Mouse (Mus musculus) T-helper 2 cell (primary cell): ENCODE results near the gene Tgm7.
"Not testable (repeated sequence)": the region's sequence is repeated elsewhere in the genome, so short reads cannot be mapped to it uniquely, and the experiment has no call there.

ENCODE experiments used
- in situ Hi-C: fragments of 300-600 bp; cut with MboI, MseI; formaldehyde crosslinking; loops from one replicate; pipeline ENCODE4 v1.15.1; 2025; ENCODE audit warnings: high pct_unique_total_duplicates

Tgm7 gene

DNA sequence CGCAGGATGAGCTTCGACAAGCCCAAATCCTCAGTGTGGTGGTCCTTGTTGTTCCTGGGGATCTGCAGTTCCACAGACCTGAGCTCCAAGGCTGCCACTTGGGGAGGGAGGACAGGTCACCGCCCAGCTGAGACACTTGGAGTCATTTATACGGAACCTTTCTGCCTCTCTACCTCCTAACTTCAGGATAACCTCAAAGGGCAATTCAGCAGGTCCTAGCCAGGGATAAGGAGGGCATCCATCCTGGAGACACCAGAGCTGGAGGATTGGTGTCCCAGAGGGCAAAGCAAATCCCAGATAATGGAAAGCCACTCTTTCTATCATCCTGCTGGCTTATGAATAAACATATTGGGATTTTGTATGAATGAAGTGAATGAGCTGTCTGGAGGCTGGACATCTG, at the start of gene Tgm7:
TSS of gene Tgm7 (minus strand) at position 101 of the 400 bp plus-strand sequence.
- in situ Hi-C loops = no loop called here

DNA sequence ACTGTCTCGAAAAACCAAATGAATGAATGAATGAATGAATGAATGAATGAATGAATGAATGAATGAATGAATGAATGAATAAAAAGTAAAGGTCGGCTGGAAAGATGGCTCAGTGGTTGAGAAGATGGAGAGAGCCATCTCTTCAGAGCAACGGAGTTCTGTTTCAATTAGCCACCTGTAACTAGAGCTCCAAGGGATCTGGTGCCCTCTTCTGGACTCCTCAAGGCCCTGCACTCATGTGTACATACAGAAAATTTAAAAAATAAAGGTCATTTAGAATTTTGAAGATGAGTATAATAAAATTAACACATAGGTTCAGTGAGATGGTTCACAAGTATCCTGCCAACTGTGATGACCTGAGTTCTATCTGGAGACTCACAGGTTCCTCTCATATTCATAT, 43.5 kb upstream of the Tgm7 start:
- in situ Hi-C loops = no loop called here

DNA sequence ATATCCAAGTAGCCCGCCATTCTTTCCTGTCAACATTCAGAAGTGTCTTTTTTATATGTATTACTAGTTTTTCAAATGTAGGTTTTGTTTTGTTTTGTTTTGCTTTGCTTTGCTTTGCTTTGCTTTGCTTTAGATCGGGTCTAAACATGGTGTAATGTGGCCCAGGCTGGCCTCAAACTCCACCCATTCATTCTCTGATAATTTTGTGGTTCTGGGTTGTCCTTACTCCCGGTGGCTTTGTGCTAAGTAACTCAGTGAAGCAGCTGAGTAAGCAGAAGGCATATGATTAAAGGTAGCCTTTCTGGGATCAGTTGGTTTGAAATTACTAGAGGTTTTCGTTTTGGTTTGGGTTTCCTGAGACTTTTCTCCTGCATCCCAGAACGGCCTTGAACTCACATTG, 40.1 kb upstream of the Tgm7 start:
- in situ Hi-C loops = no loop called here

DNA sequence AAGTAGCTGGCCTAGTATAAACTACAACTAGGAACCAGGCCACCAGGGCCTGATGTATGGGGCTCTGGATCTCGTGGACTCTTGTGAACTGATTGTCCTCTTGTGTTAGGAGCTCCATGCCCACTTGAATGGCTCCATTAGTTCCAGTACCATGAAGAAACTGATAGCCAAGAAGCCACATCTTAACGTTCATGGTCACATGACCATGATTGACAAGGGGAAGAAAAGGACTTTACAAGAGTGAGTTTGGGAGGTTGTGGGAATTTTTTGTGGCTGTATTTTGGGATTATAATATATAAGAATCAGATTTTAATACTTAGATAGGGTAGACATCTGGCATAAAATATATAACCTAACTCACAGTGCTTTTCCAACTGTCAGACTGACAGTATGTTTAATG, 32.8 kb upstream of the Tgm7 start:
- in situ Hi-C loops = no loop called here

DNA sequence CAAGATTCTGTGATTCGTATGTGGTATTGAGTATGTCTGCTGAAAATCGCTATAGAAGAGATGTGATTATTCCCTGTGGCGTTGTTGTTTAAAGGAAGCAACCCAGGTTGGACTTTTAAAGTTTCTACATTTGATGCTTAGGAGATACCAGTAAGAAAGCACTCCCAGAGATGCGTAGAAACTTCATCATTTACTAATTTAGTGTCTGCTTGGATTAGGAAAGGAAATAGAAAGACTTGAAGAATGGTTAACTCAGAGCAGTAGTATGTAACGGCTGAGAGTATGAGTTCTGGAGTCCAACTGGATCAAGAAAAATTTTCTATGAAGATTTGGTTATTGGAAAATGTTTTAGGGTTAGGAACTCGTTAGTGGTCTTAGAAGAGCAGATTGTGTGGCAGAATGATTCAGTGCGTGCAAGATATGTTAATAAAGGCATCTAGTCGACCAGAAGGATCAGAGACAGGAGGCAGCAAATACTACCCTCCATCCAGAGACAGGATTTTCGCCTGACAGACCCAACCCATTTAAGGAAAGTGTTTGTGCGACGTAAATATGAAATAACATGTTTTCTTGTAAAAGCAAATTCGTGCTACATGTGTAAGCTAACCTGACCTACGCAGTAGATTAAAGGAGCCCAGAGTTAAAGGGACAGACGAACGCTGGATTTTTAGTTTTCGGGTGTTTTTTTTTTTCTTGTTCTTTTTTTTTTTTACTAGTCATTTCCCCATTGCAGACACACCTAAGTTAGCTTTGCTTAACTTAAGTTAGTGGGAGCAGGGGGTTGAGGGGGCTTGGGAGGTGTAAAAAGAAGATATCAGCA, 31.8 kb upstream of the Tgm7 start:
- in situ Hi-C loops = no loop called here

DNA sequence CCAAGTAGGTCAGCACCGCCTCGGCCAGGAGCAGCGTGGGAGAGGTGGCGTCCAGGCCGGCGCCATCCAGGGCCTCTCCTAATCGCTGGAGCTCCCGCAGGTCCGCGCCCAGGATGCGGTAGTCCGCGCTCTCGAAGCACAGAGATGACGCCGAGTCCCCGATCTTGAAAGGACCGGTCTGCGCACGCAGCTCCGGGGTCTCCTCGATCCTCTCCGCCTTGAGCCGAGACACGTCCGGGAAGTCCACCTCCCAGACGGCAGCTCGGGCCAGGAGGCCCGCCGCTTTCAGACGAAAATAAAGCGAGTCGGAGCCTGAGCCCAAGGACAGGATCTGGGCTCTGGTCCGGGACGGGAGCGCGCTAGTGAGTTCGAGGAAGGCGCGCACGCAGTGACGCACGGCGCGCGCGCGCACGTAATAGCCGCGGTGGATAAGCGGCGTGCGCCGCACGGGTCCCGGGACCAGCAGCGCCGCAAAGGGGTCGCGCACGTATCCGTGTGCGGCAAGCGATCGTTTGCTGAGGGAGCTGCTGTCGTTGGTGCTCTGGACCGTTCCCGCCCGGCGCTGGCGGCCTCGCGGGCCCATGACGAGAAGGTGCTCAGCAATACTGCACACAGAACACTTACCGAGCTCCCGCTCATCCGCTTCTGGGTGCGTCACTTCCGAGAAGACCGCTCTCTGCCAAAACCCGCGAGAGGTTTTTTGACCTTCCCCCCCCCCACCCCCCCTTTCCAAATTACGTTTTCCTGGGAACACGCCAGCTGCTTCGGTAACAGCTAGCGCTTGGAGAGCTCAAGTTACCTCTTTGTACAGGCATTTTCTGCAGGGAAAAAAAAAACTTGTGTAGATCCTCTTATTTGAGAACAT, 30.7 kb upstream of the Tgm7 start, which contains the start of the genes Adal and Lcmt2:
TSS of gene Adal (plus strand) at position 411 of the 865 bp plus-strand sequence.
TSS of gene Lcmt2 (minus strand) at position 636 of the 865 bp plus-strand sequence.
- in situ Hi-C loops = no loop called here

DNA sequence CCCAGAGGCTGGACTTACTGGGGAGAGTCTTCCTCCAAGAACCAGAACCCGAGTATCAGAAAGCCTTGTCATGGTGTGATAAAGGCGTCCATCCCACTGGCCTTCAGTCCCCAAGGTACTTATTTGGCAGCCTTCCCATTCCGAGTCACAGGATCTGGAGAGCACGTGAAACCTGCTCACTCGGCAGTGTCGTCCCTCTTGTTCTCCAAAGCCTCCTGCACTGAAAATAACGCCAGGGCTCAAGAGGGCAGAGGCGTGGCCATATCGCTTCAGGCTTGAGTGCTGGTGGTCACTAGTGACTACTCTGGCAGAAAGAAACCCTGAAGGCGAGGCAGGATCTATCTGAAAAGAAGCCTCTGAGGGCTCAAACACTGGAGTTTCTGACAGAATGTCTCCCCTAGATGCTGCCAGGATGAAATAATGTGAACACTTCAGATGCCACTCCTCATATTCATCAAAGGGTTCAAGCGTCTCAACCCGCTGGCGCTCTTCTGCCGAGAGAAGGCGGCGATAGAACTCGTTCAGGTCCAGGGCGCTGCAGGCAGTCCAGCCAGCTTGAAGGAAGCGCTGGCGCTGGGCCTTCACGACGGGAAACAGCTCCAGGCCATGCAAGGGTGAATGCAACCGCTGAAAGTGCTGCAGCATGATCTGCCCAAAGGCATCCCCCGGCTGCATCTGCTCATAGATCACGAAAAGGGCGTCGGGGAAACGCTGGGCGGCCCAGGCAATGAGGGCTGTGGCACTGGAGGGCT, 29.8 kb upstream of the Tgm7 start:
- in situ Hi-C loops = no loop called here

DNA sequence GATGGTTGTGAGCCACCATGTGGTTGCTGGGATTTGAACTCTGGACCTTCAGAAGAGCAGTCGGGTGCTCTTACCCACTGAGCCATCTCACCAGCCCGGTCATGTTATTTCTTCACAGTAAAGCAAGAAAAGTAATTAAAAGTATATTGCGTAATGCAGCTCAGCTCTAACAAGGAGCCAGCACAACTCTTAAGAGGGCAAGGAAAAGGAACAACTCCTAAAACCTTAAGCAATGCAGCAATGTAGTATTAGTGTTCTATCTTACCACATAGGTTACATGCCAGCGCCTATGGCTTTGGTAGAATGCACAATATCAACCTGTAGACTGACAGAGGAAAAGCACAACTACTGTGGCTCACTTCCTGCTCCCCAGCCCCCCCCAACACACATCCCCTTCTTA, 27.8 kb upstream of the Tgm7 start:
- in situ Hi-C loops = no loop called here

DNA sequence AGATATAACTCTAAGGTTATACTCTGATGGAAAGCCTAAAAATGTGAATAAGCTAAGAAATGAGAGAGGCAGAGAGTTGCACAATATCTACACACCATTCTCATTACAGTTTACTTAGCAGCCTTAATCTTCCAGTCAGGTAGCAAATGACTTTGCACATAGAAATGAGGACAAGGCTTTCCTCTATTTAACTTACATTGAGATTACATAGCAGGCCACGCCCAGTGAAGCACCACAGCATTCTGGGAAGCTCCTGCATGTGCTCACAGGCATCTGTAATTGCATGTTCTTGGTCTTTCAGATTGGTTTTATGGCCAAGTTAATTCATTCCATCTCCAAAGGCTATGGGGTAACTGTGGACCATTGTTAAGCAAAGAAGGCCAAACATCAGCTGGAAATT, 23.2 kb upstream of the Tgm7 start:
- in situ Hi-C loops = no loop called here

DNA sequence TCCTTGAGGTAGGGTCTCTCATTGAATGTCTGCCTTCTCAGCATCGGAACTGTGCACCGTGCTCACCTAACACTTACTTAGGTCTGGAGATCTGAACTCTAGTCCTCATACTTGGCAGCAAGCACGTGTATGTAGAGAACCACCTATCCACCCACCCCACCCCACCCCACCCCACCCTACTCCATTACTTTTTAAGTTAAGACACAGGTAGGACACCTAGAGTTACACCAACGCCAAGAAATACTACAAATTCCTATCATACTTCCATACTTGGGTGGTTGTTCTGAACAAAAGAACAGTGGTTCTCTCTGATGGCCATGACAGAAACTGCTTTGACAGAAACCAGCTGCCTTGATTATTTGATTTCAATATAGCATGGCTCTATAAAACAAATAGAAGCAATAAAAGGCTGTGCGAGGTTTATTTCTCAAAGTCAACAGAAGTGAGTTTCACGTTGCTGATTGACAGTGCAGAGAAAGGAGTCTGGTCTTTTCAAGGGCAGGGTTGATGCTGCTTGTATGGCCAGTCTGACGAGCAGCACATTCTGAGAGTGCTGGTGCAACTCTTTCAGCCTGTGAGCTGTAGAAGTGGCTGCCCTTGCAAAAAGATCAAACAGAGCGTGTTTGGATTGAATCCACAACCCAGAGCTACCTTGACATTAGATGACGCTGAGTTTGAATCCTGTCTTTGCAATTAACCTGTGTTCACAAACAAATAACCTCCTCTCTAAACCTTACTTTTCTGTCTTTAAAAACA, 19.4 kb upstream of the Tgm7 start:
- in situ Hi-C loops = no loop called here

DNA sequence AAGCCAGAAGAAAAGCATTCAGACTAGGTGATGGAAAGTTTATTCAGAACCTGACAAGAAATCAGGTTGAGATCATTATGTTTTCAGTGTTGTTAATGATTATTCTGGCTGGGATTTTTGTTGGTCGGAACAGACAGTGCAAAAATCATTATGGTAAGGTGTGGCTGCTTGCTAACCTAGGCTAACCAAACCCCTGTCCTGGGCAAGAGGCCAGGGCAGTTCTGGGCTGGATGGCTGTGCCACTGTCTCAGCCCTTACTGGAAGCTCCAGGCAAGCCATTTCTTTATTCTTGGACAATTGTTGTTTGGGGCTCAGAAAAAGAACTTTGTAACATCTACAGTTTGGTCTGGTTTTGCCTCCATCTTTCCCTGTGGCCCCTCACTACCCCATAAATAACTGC, 17.9 kb upstream of the Tgm7 start:
- in situ Hi-C loops = no loop called here

DNA sequence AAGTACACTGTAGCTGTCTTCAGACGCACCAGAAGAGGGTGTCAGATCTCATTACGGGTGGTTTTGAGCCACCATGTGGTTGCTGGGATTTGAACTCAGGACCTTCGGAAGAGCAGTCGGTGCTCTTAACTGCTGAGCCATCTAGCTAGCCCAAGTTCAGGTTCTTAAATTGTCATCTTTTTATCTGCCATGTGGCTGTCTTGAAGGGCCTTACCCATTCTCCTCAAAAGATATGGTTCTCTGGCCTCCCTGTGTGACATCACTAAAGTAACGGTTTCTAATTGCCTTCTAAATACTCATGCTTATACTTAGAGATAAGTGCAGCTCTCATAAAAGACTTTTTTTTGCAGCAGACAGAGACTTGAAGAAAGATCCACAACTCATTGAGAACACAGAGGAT, 16.7 kb upstream of the Tgm7 start:
- in situ Hi-C loops = not testable (repeated sequence)

DNA sequence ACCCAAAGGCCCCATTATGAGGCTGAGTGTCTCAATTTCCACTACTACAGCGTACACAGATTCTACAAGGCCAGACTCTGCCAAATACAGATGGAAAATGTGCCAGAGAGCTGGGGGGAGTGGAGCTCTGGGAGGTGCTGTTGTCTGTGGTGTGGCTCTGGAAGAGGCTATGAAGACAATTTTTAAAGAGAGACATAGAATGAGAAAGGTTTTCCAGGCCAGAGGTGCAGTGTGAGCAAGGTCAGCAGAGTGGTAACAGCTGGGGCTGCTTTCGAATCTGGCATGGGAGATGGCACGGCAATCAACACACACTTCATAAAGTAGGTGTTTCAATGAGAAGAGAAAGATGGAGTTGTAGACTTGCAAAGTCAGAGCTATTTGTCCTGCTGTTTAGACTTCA, 9.7 kb upstream of the Tgm7 start:
- in situ Hi-C loops = no loop called here

DNA sequence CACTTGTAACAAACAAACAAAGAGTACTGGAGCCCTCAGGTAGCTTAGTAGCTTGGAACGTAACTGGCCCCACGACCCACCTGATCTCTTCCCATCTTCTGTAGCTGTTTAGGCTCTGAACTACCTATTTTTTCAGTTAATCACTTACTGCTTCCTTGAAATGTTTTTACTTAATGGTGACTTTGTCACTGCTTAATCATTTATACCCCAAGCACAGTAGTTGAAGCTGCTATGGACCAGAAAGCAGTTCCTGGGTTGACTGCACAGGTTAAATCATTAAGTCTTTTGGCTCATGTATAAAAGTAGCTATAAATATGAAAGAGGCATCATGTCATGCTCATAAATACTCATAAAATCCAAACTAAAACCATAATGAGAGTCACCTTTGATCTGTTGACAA, 5.8 kb upstream of the Tgm7 start:
- in situ Hi-C loops = no loop called here

DNA sequence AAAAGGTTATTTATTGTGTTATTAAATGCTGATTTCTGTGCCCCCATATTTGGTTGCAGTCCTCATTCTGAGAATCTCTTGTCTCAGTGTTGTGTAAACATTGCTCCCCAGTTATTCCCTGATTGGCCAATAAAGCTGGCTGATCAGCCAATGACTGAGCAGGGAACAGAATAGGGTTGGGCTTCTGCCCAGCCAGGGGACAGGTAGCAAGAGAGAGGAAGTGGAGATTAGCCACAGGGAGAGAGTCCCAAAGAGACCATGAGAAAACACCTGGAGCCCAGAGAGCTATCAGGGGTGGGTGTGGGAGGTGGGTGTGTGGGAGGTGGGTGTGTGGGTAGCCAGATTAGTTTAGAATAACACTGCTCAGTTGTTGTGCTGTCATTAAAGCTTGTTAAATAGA, 3.7 kb downstream of the Tgm7 start:
- in situ Hi-C loops = no loop called here

DNA sequence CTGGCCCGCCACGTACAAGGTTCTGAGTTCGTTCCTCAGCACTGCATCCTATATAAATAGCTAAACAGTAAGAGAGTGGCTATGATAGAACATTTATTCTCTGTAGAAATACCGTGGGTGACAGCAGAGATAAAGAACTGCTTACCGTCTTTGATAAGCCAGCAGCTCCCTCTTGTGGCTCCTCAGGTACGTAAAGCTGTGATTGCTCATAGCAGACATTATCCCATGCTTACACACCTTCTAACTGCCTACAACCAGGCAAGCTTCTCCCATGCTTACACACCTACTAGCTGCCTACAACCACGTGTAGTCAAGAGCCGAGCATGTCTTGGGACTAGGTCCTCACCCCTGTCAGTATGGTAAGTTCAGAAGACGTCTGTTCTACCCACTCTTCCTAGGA, 7.5 kb downstream of the Tgm7 start:
- in situ Hi-C loops = loop anchor here (5.0 kb wide), 1 partner anchor 405 kb away; no protein-coding TSS in a partner anchor

DNA sequence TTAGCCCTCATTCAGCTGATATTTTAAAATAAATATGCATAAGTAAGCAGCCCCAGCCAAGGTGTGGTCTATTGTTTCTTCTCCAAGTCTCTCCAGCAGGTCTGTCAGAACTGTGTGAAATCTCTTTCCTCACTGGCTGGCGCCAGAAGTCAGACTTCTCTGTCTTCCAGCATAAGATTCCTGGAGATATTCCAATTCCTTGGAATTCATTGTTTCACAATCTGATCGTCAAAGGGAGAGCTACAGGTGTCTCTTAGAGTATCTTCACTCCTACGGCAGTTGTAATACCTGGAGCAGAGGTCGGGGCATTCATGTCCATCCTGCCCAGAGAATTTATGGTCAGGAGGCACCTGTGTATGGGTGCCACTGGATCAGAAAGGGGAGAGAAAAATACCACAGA, 19.8 kb downstream of the Tgm7 start:
- in situ Hi-C loops = loop anchor here (5.0 kb wide), 1 partner anchor 42 kb away; no protein-coding TSS in a partner anchor

DNA sequence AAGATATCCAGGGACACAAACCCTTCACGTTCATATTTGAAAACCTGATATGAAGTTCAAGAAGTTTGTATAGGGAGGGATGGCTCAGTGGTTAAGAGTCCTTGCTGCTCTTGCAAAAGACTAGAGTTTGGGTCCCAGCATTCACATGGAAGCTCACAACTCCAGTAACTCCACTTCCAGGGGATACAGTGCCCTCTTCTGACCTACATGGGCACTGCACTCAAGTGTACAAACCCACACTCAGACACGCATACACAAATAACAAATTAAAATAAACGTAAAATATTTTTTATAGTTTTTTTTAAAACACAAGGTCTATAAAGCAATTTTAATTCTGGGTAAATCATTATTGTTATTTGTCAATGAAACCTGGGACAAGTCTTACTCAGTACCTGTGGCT, 21.1 kb downstream of the Tgm7 start:
- in situ Hi-C loops = no loop called here

DNA sequence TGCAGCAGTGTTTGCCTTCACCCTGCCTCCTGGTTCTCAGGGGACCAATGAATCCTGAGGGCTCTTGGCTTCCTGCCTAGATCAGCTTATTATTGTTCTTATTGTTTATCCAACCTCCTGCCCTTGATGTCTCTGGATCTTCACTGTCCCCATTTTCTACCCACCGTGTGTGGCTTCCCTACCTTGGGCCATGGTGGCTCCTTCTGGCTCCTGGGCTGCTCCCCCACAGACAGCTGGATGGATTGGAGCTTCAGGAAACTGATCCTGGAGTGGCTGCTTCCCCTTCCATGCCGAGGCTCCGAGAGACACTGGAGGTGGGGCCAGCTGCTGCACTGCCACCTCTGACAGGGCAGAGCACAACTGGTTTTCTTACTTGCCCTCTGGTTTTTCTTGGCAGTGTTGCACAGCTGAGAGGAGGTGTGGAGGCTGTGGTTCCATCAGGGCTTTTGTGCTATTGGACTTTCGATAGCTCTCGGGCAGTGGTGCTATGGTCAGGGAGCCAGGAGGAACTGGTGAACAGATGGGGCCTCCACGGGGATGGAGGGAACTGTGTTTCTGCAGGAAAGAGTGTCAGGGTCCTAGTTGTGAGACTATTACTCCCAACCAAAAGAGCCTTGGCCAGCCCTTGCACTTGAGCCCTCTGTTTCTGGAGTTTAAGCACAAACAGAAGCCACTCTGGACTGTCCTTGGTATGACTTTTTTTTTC, 24.0 kb downstream of the Tgm7 start, which contains the start of gene Tgm5:
TSS of gene Tgm5 (minus strand) at position 362 of the 706 bp plus-strand sequence.
- in situ Hi-C loops = no loop called here

DNA sequence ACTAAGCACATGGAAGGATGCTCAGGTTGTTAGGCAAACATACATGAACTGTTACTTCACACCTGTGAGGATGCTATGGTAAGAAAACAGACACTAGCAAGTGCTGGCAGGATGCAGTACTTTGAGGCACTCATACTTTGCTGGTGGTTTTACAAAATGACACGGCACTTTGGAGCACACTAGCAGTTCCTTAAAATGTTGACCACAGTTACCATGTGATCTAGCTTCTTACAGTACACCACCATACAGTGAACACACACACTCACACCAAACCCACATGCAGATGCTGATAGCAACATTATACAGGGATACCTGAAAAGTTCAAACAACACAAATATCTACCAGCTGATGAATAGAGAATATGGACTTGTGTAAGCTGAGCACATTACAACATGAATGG, 27.0 kb downstream of the Tgm7 start:
- in situ Hi-C loops = no loop called here
